Mouse (Mus musculus): ENCODE data around the gene Xdh.

DNA sequence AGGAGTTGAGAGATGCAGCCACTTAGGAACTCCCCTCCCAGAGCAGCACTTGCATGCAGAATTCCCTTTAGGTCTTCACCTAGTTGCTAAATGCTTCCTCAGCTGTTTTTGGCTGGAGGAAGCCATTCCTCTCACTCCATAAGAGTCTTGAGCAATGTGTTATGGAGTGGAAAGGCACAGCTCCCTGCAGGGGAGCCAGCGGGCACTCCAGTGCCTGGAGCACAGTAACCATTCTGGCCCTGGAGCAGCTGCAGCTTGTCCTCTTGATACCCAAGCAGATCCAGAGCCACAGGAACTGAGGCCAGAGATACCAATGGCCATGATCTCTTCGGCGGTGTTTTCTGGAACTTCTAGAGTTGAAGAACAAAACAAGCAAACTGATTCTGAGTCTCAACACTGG lies 113.4 kb downstream of the Xdh start:
- TF ChIP-seq CTCF (IDR thresholded peaks at IDR 0.05; ENCODE audit: borderline replicate concordance, insufficient read depth, low read length) (no peak), POLR2A (IDR thresholded peaks at IDR 0.05; ENCODE audit: low read depth, low read length) (no peak)

Data from embryonic fibroblast, embryonic 13.5 days (primary cell).